Mouse (Mus musculus): ENCODE measurements at regions not wholly inside any gene's neighbourhood (a gene's known extent, or its start where the extent isn't known, plus 50 kb on each side); places are given as distances from the start of the nearest gene placed in this dataset.

DNA sequence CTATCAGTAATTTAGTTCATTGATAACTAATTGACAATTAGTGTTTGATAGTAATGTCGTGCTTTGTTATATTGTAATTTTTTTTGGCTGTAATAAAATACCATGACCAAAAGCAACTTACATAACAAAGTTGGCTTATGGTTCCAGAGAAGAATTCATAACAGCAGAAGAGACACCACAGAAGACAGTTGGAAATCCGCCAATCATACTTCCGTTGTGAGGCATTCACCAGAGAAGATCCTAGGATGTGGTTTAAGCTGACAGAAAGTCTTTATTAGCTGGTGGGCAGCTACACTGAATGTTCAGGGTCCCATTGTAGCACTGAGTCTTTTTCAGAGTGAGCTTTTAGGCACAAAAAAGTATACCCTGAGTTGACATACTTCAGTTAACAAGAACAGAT is 109.9 kb downstream of the Sec23a start:
- no peak for DNase-seq

DNA sequence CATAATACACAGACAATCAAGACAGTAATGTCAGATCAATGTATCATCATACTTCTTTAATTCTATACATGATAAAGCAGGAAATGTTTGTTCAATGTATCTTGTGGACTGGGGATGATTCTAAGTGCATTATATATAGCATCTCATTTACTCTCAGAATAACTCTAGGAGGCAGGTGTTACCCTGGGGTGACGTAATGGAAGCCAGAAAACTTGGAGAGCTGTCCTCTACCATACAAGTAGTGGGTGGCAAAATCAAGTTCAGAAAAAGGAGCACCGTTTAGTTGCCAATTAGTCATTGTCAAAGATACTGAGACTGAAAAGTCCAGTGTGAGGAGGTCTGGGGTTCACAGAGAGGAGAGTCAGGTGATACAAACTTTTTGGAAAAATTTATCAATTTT is 136.0 kb downstream of the Sec23a start:
- DNase-seq = peak; percentile 19

DNA sequence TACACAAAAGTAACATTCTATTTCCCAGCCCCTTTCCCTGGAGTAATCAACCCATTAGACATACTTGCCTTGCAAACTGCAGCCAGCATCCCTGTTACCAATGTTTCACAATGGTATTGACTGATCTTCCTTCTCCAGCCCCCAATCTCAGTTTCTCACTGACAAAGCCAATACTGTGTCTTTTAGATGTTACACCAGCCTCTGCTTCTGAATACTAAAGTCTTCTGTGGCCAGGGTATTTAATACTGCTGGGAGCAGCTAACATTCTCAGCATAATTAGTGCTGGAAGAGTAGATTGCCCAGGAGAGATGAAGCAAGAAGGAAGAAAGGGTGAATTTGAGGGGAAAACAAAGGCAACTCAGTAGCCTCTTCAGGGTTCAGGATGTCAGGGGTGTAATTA is 139.4 kb downstream of the Sec23a start:
- no peak for DNase-seq

DNA sequence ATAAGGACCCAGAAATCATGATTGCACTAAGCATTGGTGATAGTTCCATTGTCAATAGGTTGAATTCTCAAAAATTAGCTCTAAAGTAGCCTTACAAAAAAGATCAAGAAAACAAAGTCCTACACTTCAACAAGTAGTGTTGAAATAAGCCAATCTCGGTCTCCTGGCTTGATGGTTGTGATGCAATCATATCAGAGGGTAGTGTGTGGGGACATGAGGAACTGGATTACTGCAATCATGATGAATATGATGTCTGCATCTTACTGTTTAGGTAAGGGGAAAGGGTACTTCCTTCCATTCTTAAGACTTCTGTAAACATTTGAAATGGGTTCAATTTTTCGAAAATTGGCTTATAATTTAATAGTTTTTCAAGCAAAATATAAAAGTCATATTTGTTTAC is 155.3 kb downstream of the Sec23a start:
- DNase-seq = no peak

DNA sequence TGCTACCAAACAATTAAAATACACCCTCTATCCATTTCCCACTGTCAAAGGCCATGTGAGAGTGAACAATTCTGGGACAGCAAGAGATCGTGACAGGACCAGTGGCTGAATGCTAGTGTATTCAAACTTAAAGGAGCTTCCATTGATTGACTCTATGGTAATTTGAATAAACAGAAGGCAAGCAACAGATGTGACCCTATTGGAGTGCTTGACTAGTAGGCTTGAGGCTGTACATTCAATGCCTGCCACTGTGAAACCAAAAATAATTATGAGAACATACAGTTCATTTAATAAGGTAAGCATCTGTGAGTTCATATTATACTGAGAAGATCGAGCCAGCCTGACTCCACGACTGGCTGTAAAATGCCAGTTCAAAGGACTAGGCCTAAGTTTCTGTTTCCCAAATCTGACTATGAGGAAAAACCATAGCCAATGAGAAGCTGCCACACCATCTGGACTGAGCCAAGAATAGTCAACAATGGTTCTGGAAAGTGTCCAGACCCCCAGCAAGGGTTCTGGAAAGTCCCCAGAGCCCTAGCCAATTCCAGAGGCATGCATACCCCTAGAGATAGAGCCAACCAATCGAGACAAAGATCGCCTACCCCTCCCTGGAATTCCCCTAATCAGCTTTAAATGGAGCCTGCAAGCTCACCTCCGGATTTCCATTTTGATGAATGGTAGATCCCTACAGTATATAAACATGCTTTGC is 160.0 kb downstream of the Sec23a start:
- DNase-seq = no peak

DNA sequence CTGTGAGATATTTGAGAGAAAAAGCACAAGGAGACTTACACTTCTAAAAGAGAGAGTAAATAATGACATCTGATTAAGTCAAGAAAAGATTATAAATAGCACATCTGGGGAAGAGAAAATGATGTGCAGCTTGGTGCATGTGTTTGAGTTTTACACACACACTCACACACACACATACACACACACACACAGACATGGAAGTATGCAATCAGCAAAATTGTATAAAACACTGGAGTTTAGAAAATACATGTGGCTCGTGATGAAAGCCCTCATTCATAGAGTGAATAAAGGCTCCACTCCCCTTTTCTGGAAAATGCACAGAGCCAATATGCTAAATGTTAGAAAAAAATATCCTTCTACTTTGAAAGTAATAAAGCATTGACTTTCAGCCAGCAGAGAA is 182.2 kb downstream of the Sec23a start:
- DNase-seq = no peak

DNA sequence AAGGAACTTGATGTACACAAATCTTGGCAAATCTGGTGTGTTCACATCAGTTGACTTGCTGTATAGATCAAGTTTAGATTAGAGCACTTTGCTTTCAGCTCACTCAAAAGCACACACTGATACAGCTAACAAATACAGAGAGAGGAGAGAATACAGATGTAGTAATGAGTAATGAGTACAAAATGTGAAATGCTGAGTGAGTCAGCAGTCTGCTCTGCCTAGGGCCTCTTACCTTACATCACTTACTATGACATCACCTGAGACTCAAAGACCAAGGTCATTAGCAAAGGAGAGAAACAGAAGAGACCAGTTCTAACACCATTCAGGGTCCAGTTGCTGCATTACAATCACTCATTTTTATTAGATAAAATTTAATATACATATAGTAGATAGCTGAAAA is 184.0 kb downstream of the Sec23a start:
- DNase-seq = no peak

DNA sequence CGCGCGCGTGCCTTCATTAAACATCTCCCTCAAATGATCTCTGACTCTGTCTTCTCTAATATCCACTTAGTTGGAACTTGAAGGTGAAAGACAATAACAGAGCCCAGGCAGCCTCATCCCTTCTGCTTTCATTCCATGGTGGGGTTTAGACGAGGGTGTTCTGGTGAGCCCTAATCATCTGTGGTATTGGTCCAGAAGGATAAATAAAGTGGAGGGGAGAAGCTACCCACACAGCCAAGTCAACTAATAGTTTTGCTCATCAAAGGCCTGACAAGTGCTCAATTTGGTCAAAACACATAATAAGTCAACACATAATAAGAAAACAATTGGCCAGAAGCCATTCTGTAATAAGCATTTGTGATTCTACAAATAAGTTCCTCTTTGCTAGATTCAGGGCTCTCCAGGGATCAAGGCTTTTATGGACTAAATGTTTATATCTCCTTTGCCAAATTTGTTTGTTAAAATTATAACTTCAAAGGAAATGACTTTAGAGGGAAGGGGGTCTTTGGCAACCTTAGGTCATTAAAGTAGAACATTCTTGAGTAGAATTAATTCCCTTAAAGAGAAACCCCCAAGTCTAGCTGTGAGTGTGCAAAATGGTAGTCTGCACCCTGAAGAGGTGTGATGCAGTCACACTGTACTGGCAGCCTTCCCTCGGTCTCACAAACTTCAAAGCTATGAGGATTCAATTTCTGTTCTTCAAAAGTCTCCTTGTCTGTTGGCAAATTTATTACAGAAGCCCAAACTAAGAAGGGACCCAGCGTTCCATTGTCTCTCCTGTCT is 186.5 kb downstream of the Sec23a start:
- DNase-seq = no peak

DNA sequence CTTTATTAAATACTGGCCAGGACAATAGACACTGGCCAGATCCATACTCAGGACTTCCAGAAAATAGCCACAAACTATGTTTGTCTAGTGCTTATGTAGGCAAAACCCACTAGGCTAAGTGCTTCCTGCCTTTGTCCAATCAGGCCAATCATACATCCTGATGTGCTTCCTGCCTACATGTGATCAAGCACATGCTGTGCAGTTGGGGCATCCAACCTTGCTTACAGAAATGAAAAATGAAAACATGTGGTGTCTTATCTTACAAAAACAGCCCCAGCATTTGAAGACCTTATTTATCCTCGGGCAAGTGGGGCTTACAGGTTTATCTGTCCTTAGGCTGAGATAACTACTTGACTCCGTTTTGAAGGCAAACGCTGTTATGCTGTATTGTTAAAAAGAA is 188.8 kb downstream of the Sec23a start:
- DNase-seq = no peak

DNA sequence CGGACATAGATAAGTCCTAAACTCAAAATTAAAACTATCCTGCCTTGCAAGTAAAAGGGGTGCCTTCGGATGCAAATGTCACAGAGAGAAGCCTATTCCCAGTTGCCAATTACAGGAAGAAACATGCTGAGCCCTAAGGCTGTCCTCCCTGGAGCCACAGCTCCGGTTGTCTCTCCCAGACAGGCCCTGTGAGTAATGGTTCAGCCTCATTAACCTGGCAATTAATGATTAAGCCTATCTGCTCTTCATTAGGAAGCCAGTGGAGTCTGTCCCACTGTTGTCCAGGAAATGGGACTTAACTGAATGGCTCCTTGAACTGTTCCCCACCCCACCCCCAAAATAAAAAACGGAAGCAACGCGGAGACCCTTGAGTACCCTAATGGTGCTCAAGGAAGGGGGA is 207.7 kb downstream of the Sec23a start:
- no peak for DNase-seq

DNA sequence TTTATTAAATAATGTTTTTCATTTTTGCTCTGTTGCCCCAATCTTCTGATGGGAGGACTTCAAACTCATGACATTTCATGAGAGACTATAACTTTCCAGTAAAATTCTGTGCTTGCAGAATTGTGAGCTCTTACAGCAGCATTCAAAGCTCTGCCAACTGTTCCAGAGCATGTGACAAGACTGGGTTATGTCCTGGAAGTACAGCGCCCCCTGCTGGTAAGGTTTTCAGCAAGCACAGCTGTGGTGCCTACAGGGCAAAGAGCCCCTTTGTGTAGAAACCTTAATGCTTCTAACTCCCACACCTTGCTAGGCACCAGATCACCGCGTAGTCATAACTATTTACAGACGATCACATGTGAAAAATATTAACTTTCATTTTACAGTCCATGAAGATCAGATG is 209.4 kb downstream of the Sec23a start:
- peak; percentile 83 for DNase-seq
